Mouse (Mus musculus): ENCODE results near the gene Runx2. TPM values are rescaled to one million over a fixed set of nuclear protein-coding genes. Genes with fewer than 3 reads are reported as not detected.

Gene Runx2
- polyA plus RNA-seq, 2 experiments: 16.5 to 27.5 TPM

- ATAC-seq (ENCODE audit: low FRiP score, low read depth) (no peak), DNase-seq (ENCODE audit: low spot score) (no peak)
- Histone ChIP-seq H3K27ac (replicated peaks; ENCODE audit: low read depth, low read length) (no peak overlapping the region), H3K4me2 (replicated peaks; ENCODE audit: low read depth, low read length, severe bottlenecking) (no peak overlapping the region), H3K9ac (ENCODE audit: low read depth, low read length, severe bottlenecking) (no peak overlapping the region), H3K27me3 (ENCODE audit: control insufficient read depth, insufficient read depth, low read length) (no peaks in the 10 kb centered on the region), H3K4me1 (ENCODE audit: control insufficient read depth, insufficient read depth, low read length) (peaks cover 6% of the 10 kb centered on the region), H3K36me3 (ENCODE audit: control insufficient read depth, insufficient read depth, low read length) (no peaks in the 10 kb centered on the region), H3K4me3 (replicated peaks; ENCODE audit: low read length) (no peak overlapping the region), H3K9me3 (ENCODE audit: control insufficient read depth, low read length) (no peaks in the 10 kb centered on the region)
- 80% methylated on average over 2 of the region's 2 CpGs for WGBS
- no peak for TF ChIP-seq POLR2A (IDR thresholded peaks at IDR 0.05; ENCODE audit: borderline replicate concordance, extremely low read depth, insufficient read depth, insufficient read length)
Observed at GRCm38 (mm10) chr17:44770871-44771270, 43.7 kb downstream of the Runx2 start.

- ATAC-seq (ENCODE audit: low FRiP score, low read depth): peak; percentile 44; the same call in 1 of the 2 replicates
- Histone ChIP-seq H3K9me3 (ENCODE audit: control insufficient read depth, low read length) (no peaks in the 10 kb centered on the region), H3K36me3 (ENCODE audit: control insufficient read depth, insufficient read depth, low read length) (no peaks in the 10 kb centered on the region), H3K4me1 (ENCODE audit: control insufficient read depth, insufficient read depth, low read length) (peaks cover 6% of the 10 kb centered on the region), H3K27ac (replicated peaks; ENCODE audit: low read depth, low read length) (0 out of 2 replicates have a peak overlapping the region, but pooled peaks have one; percentile 28), H3K4me2 (replicated peaks; ENCODE audit: low read depth, low read length, severe bottlenecking) (no peak overlapping the region), H3K4me3 (replicated peaks; ENCODE audit: low read length) (no peak overlapping the region), H3K9ac (ENCODE audit: low read depth, low read length, severe bottlenecking) (no peak overlapping the region), H3K27me3 (ENCODE audit: control insufficient read depth, insufficient read depth, low read length) (no peaks in the 10 kb centered on the region)
- TF ChIP-seq POLR2A (IDR thresholded peaks at IDR 0.05; ENCODE audit: borderline replicate concordance, extremely low read depth, insufficient read depth, insufficient read length): no peak
- peak; percentile 26 for DNase-seq (ENCODE audit: low spot score)
- 12% methylated on average over 5 of the region's 5 CpGs for WGBS
Observed at GRCm38 (mm10) chr17:44768522-44768921, 46.1 kb downstream of the Runx2 start.

GRCm38 (mm10) chr17:44767375-44767774 is 47.2 kb downstream of the Runx2 start:
- Histone ChIP-seq H3K9ac (ENCODE audit: low read depth, low read length, severe bottlenecking) (no peak overlapping the region), H3K4me1 (ENCODE audit: control insufficient read depth, insufficient read depth, low read length) (peaks cover 6% of the 10 kb centered on the region), H3K4me2 (replicated peaks; ENCODE audit: low read depth, low read length, severe bottlenecking) (no peak overlapping the region), H3K27ac (replicated peaks; ENCODE audit: low read depth, low read length) (no peak overlapping the region), H3K4me3 (replicated peaks; ENCODE audit: low read length) (no peak overlapping the region), H3K36me3 (ENCODE audit: control insufficient read depth, insufficient read depth, low read length) (no peaks in the 10 kb centered on the region), H3K9me3 (ENCODE audit: control insufficient read depth, low read length) (no peaks in the 10 kb centered on the region), H3K27me3 (ENCODE audit: control insufficient read depth, insufficient read depth, low read length) (no peaks in the 10 kb centered on the region)
- ATAC-seq (ENCODE audit: low FRiP score, low read depth): no peak
- no peak for DNase-seq (ENCODE audit: low spot score)
- WGBS: 97% methylated on average over 1 of the region's 1 CpGs
- no peak for TF ChIP-seq POLR2A (IDR thresholded peaks at IDR 0.05; ENCODE audit: borderline replicate concordance, extremely low read depth, insufficient read depth, insufficient read length)

DNA sequence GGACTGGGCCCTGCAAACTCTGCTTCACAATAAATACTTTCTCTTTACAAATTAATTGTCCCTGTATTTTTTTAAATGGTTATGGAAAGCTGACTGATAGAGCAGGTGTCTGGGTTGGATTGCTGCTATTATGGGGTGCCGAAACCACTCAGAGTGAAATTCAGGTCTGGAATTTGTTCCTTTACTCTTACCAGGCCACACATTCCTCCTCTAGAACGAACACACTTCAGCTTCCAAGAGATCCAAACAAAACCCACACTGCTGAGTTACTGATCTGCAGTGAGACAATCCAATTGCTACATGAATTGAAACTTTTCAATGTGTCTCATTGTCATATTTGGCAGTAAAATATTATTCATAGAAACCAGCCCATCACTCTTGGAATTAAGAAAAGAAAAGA is 47.6 kb downstream of the Runx2 start:
- no peaks in the 10 kb centered on the region for H3K9me3 ChIP-seq (ENCODE audit: control insufficient read depth, low read length)
- no peak overlapping the region for H3K4me3 ChIP-seq (replicated peaks; ENCODE audit: low read length)
- no peak overlapping the region for H3K27ac ChIP-seq (replicated peaks; ENCODE audit: low read depth, low read length)
- 59% methylated on average over 2 of the region's 2 CpGs for WGBS
- DNase-seq (ENCODE audit: low spot score) (no peak), ATAC-seq (ENCODE audit: low FRiP score, low read depth) (no peak)
- H3K27me3 ChIP-seq (ENCODE audit: control insufficient read depth, insufficient read depth, low read length): no peaks in the 10 kb centered on the region
- no peak overlapping the region for H3K9ac ChIP-seq (ENCODE audit: low read depth, low read length, severe bottlenecking)
- peaks cover 6% of the 10 kb centered on the region for H3K4me1 ChIP-seq (ENCODE audit: control insufficient read depth, insufficient read depth, low read length)
- no peak overlapping the region for H3K4me2 ChIP-seq (replicated peaks; ENCODE audit: low read depth, low read length, severe bottlenecking)
- no peaks in the 10 kb centered on the region for H3K36me3 ChIP-seq (ENCODE audit: control insufficient read depth, insufficient read depth, low read length)
- no peak for TF ChIP-seq POLR2A (IDR thresholded peaks at IDR 0.05; ENCODE audit: borderline replicate concordance, extremely low read depth, insufficient read depth, insufficient read length)

DNA sequence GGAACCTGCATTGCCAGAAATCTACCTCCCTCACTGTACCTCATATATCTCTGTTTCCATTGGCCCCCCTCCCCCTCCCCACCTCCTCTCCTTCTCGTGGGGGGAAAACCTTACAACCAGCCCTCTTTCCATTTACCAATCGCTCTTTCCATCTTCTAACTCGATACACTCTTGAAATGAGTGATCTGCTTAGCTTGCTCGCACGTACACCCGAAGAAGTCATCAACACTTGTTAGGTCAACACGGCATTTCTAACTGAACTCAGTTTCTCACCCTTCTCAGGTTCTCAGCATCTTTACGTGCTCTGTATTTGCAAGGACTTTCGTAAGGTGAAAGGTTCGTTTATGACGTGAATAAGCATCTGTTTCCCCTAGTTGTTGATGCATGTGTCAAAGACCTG is 48.3 kb downstream of the Runx2 start:
- no peak for ATAC-seq (ENCODE audit: low FRiP score, low read depth)
- Histone ChIP-seq H3K27ac (replicated peaks; ENCODE audit: low read depth, low read length) (no peak overlapping the region), H3K9ac (ENCODE audit: low read depth, low read length, severe bottlenecking) (no peak overlapping the region), H3K27me3 (ENCODE audit: control insufficient read depth, insufficient read depth, low read length) (no peaks in the 10 kb centered on the region), H3K9me3 (ENCODE audit: control insufficient read depth, low read length) (no peaks in the 10 kb centered on the region), H3K4me2 (replicated peaks; ENCODE audit: low read depth, low read length, severe bottlenecking) (no peak overlapping the region), H3K4me1 (ENCODE audit: control insufficient read depth, insufficient read depth, low read length) (peaks cover 6% of the 10 kb centered on the region), H3K36me3 (ENCODE audit: control insufficient read depth, insufficient read depth, low read length) (no peaks in the 10 kb centered on the region), H3K4me3 (replicated peaks; ENCODE audit: low read length) (no peak overlapping the region)
- DNase-seq (ENCODE audit: low spot score): no peak
- WGBS: 71% methylated on average over 11 of the region's 11 CpGs
- no peak for TF ChIP-seq POLR2A (IDR thresholded peaks at IDR 0.05; ENCODE audit: borderline replicate concordance, extremely low read depth, insufficient read depth, insufficient read length)

DNA sequence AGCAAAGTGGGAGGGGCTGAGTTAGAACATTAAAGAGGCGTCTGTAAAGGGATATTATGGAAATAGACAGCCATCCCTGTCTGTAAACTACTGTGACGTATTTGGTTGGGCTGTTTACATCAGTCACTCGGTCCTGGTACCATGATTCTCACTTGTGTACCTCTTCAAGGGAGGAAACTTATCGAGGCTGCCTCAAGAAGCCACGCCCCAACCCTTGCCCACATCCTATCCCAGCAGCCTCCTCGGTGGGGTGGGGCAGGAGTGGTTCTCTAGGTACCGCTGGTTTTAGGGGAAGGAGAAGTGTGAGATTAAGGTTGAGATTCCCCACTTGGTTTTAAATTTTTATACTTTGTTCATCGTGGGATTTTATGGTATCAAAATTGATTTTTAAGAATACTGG is 69.2 kb downstream of the Runx2 start:
- H3K9me3 ChIP-seq (ENCODE audit: control insufficient read depth, low read length): no peaks in the 10 kb centered on the region
- peaks cover 14% of the 10 kb centered on the region for H3K27me3 ChIP-seq (ENCODE audit: control insufficient read depth, insufficient read depth, low read length)
- TF ChIP-seq POLR2A (IDR thresholded peaks at IDR 0.05; ENCODE audit: borderline replicate concordance, extremely low read depth, insufficient read depth, insufficient read length): no peak
- no peak overlapping the region for H3K4me3 ChIP-seq (replicated peaks; ENCODE audit: low read length)
- no peaks in the 10 kb centered on the region for H3K4me1 ChIP-seq (ENCODE audit: control insufficient read depth, insufficient read depth, low read length)
- 89% methylated on average over 8 of the region's 8 CpGs for WGBS
- no peak overlapping the region for H3K27ac ChIP-seq (replicated peaks; ENCODE audit: low read depth, low read length)
- ATAC-seq (ENCODE audit: low FRiP score, low read depth) (no peak), DNase-seq (ENCODE audit: low spot score) (no peak)
- no peak overlapping the region for H3K9ac ChIP-seq (ENCODE audit: low read depth, low read length, severe bottlenecking)
- H3K36me3 ChIP-seq (ENCODE audit: control insufficient read depth, insufficient read depth, low read length): no peaks in the 10 kb centered on the region
- no peak overlapping the region for H3K4me2 ChIP-seq (replicated peaks; ENCODE audit: low read depth, low read length, severe bottlenecking)
